Mouse (Mus musculus) heart, postnatal 0 days (tissue): ENCODE data around the gene Rap2c. TPM values are rescaled to one million over a fixed set of nuclear protein-coding genes. Genes with fewer than 3 reads are reported as not detected.
A peak's percentile ranks its signal among the peaks of the same experiment; 100 is the strongest.

ENCODE experiments used
- ATAC-seq: fragments of 200-750 bp; cut with Nextera tagmentation; 2 replicates; pipeline ENCODE4 v1.8.0; 2017; ENCODE audit warnings: low read depth, moderate number of reproducible peaks, moderate library complexity; ENCODE audit not compliant: insufficient read depth
- DNase-seq: peaks from one replicate; pipeline ENCODE4 v3.0.0-alpha.2; 2016; ENCODE audit warnings: low spot score
- H3K27ac ChIP-seq: fragments of 300-500 bp; sonication (generic); 2 replicates; pipeline ENCODE4 v1.5.1; 2014; ENCODE audit warnings: low read depth, mild to moderate bottlenecking
- H3K27me3 ChIP-seq: fragments of 300-500 bp; sonication (generic); 2 replicates; pipeline ENCODE4 v1.6.1; 2014; ENCODE audit warnings: low read length, mixed read lengths; ENCODE audit not compliant: control insufficient read depth, insufficient read depth
- H3K36me3 ChIP-seq: fragments of 300-500 bp; sonication (generic); replicated peaks from 2 replicates; pipeline ENCODE4 v1.6.1; 2014; ENCODE audit warnings: low read length, mixed read lengths; ENCODE audit not compliant: control insufficient read depth, insufficient read depth
- H3K4me1 ChIP-seq: fragments of 300-500 bp; sonication (generic); 2 replicates; pipeline ENCODE4 v1.6.1; 2014; ENCODE audit warnings: antibody characterized with exemption; ENCODE audit not compliant: control insufficient read depth, insufficient read depth
- H3K4me2 ChIP-seq: fragments of 300-500 bp; sonication (generic); 2 replicates; pipeline ENCODE4 v1.6.1; 2014; ENCODE audit warnings: low read depth, mild to moderate bottlenecking, low read length, moderate library complexity
- H3K4me3 ChIP-seq: fragments of 300-500 bp; sonication (generic); 2 replicates; pipeline ENCODE4 v1.5.1; 2014; ENCODE audit warnings: low read depth, low read length
- H3K9ac ChIP-seq: fragments of 300-500 bp; sonication (generic); replicated peaks from 2 replicates; pipeline ENCODE4 v1.6.1; 2014; ENCODE audit warnings: low read depth, low read length, mixed read lengths
- H3K9me3 ChIP-seq: fragments of 300-500 bp; sonication (generic); replicated peaks from 2 replicates; pipeline ENCODE4 v1.6.1; 2016; ENCODE audit warnings: low read length; ENCODE audit not compliant: control insufficient read depth
- CTCF ChIP-seq: IDR thresholded peaks from 2 replicates; pipeline ENCODE4 v1.5.1; 2016; ENCODE audit warnings: antibody characterized with exemption, control low read depth, low read depth
- EP300 ChIP-seq: IDR thresholded peaks from 2 replicates; pipeline ENCODE4 v1.6.1; 2016; ENCODE audit warnings: antibody characterized with exemption, low read depth
- WGBS: fragments of 180-500 bp; shearing (Covaris S2); extraction: QIAGEN DNeasy Blood & Tissue Kit; methylation state at CpG from one replicate; pipeline ENCODE4 v1.1.7; 2014; 5-methylcytosine and 5-hydroxymethylcytosine counted together
- polyA plus RNA-seq: library from polyadenylated mRNA; unstranded; fragments of >200 nt; fragmentation: Nextera tagmentation; extraction: Ambion mirVana; gene quantifications from 2 replicates; pipeline ENCODE4 v1.2.1, GENCODE M21; 2015
- total RNA-seq: library from RNA; depleted of rRNA; stranded (reverse); fragments of >200 nt; gene quantifications from 2 replicates; pipeline ENCODE4 v1.2.3, GENCODE M21; 2014; ENCODE audit warnings: low replicate concordance

The Rap2c gene
- total and polyA plus RNA-seq, 2 experiments from 2014 or later: 10.0 to 13.5 TPM

DNA sequence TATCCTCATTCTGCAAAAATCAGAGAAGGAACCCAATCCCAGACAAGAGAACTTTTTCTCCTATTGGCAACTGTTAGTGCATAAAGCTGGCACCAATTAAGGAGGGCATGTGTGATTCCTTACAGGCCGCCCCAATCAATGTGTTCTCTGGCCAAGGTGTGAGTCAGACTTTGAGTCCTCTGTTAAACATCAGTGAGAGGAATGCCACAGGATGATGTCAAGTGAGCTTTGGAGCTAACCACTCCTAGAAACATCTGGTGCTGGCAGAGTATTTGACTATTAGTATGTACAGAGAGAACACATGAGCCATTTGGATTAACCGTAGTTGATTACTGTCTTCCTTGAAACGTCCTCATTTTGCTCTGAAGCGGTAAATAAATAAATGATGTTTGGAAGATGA lies 40.9 kb upstream of the Rap2c start:
- Histone ChIP-seq H3K4me3 (no peak overlapping the region), H3K4me2 (no peak overlapping the region), H3K27ac (no peak overlapping the region), H3K27me3 (no peaks in the 10 kb centered on the region), H3K4me1 (no peaks in the 10 kb centered on the region), H3K9me3 (no peaks in the 10 kb centered on the region), H3K9ac (no peak overlapping the region), H3K36me3 (no peaks in the 10 kb centered on the region)
- no peak for ATAC-seq
- no peak for TF ChIP-seq CTCF
- TF ChIP-seq EP300: no peak
- DNase-seq: no peak
- WGBS: 71% methylated on average over 4 of the region's 4 CpGs

DNA sequence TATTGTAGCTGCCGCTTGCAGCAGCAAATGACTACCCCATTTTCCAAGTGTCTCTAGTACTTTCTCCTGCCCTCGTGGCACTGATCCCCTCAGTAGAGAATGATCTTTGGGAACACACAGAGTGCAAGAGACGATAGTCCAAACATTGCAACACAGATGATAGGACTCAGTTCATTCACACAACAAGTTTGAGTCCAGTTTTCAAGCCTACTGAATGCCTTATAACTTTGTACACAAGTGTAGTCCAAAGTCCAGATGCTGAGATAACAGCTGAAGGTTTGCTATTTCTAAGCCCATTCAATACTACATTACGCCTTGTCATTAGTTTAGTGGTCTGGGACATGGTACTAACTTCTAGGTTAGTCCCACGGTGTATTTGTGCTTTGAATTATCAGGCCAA lies 40.5 kb upstream of the Rap2c start:
- no peak for DNase-seq
- 83% methylated on average over 5 of the region's 5 CpGs for WGBS
- ATAC-seq: no peak
- Histone ChIP-seq H3K36me3 (no peaks in the 10 kb centered on the region), H3K4me3 (no peak overlapping the region), H3K9me3 (no peaks in the 10 kb centered on the region), H3K4me2 (no peak overlapping the region), H3K27me3 (no peaks in the 10 kb centered on the region), H3K4me1 (no peaks in the 10 kb centered on the region), H3K27ac (no peak overlapping the region), H3K9ac (no peak overlapping the region)
- TF ChIP-seq EP300 (no peak), CTCF (no peak)

DNA sequence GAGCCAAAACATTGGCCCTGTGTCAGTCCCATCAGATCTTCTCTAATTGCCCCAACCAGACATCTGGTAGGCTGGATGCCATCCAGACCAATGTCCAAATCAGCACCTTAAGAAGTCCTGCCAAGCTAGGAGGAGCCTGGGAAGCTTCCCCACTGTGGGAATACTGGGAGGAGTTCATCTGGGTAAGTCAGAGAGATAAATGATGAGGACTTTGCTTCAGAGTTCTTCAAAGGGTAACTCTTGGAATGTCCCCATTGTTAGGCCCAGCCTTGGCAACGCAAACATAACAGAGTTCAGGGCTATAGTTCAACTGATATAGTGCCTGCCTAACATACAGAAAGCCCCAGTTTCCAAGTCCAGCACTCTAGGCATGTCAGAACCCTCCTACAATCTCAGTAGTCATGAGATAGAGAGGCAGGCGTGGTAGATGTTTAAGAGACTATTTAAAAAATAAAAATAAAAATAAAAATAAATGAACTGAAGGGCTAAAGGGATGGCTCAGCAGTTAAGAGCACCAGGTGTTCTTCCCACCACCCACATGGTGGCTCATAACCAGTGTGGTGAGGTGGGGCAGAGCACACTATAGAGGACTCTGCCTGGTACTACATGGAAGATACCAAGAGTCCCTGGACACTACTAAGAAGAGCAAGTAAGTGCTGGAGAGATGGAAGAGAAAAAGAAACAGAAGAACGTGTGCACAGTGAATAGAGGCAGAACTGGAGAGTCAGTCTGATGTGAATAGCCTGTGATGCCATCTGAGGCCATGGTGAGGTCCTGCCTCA lies 34.1 kb upstream of the Rap2c start:
- Histone ChIP-seq H3K9me3 (no peaks in the 10 kb centered on the region), H3K36me3 (no peaks in the 10 kb centered on the region), H3K4me1 (no peaks in the 10 kb centered on the region), H3K27ac (no peak overlapping the region), H3K27me3 (no peaks in the 10 kb centered on the region), H3K4me3 (no peak overlapping the region), H3K4me2 (no peak overlapping the region), H3K9ac (no peak overlapping the region)
- TF ChIP-seq CTCF (no peak), EP300 (no peak)
- 59% methylated on average over 3 of the region's 3 CpGs for WGBS
- DNase-seq (no peak), ATAC-seq (no peak)

DNA sequence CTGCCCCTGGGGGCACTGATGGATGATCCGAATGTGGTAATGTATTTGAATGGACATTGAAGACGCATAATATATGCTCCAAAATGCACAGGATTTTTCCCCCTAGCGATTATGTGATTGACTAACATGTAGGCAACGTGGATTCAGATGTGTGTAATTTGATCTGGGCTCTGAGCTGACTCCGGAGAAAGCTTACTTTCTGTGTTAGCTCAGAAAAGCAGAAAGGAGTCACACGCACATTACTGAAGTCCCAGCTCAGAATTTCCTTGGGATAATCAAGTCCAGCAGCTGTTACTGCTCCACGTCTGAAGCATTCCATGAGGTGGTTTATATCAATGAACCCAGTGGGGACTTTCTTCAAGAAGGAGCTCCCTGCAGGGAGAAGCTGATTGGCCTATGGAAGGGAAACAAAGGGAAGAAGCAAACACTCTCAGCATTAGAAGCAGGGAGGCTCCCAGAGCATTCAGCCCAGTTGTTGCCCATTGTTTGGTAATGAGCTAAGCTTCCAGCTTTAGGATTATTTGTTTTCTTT lies 17.9 kb upstream of the Rap2c start:
- Histone ChIP-seq H3K4me1 (no peaks in the 10 kb centered on the region), H3K9ac (no peak overlapping the region), H3K4me3 (no peak overlapping the region), H3K27me3 (no peaks in the 10 kb centered on the region), H3K9me3 (no peaks in the 10 kb centered on the region), H3K27ac (no peak overlapping the region), H3K4me2 (no peak overlapping the region), H3K36me3 (no peaks in the 10 kb centered on the region)
- WGBS: 29% methylated on average over 7 of the region's 7 CpGs
- TF ChIP-seq CTCF (no peak), EP300 (no peak)
- no peak for ATAC-seq
- DNase-seq: no peak

DNA sequence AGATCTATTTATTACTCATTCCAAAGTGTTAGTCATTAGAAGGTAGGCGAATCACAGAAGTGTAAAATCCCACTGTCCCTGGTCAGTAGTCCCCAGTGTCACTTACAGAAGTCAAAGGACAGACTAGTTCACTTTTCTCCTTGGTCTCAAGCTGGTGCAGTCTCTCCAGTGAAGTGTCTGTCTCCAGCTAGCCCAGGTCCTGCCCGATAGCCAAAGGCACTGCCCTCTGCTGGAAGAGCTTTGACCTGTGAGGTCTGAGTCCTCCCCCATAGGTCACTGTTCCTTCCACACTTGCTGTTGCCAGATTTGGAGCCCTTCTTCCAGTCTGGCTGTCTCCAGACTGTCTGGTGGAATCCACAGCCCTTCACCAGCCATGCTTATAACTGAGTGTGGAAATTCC lies 2.1 kb upstream of the Rap2c start:
- H3K27me3 ChIP-seq: no peaks in the 10 kb centered on the region
- H3K4me3 ChIP-seq: peak overlapping the region; percentile 70
- H3K27ac ChIP-seq: peak overlapping the region; percentile 99
- H3K4me2 ChIP-seq: peak overlapping the region; percentile 66
- WGBS: 27% methylated on average over 2 of the region's 2 CpGs
- H3K4me1 ChIP-seq: no peaks in the 10 kb centered on the region
- no peaks in the 10 kb centered on the region for H3K9me3 ChIP-seq
- H3K36me3 ChIP-seq: no peaks in the 10 kb centered on the region
- DNase-seq (peak; percentile 31), ATAC-seq (peak; percentile 52)
- no peak overlapping the region for H3K9ac ChIP-seq
- TF ChIP-seq EP300 (no peak), CTCF (peak; percentile 51)
